Mouse (Mus musculus) intestine, postnatal 0 days (tissue): ENCODE measurements around the gene Nptxr. TPM values are rescaled to one million over a fixed set of nuclear protein-coding genes. Genes with fewer than 3 reads are reported as not detected.

ENCODE experiments used
- ATAC-seq: fragments of 200-750 bp; cut with Nextera tagmentation; 2 replicates; pipeline ENCODE4 v1.8.0; 2017; ENCODE audit warnings: mild to moderate bottlenecking, moderate TSS enrichment, moderate library complexity
- H3K27ac ChIP-seq: fragments of 300-500 bp; sonication (generic); 2 replicates; pipeline ENCODE4 v1.5.1; 2014; ENCODE audit warnings: mild to moderate bottlenecking, low read depth, low read length, moderate library complexity
- H3K27me3 ChIP-seq: fragments of 300-500 bp; sonication (generic); replicated peaks from 2 replicates; pipeline ENCODE4 v1.6.1; 2014; ENCODE audit warnings: low read length, mixed read lengths; ENCODE audit not compliant: control insufficient read depth, insufficient read depth
- H3K36me3 ChIP-seq: fragments of 300-500 bp; sonication (generic); 2 replicates; pipeline ENCODE4 v1.6.1; 2014; ENCODE audit warnings: mild to moderate bottlenecking, moderate library complexity; ENCODE audit not compliant: control insufficient read depth, insufficient read depth
- H3K4me1 ChIP-seq: fragments of 300-500 bp; sonication (generic); replicated peaks from 2 replicates; pipeline ENCODE4 v1.6.1; 2014; ENCODE audit warnings: antibody characterized with exemption, low read length, mixed read lengths; ENCODE audit not compliant: control insufficient read depth, insufficient read depth
- H3K4me2 ChIP-seq: fragments of 300-500 bp; sonication (generic); replicated peaks from 2 replicates; pipeline ENCODE4 v1.6.1; 2014; ENCODE audit warnings: low read depth, mild to moderate bottlenecking, moderate library complexity
- H3K4me3 ChIP-seq: fragments of 300-500 bp; sonication (generic); 2 replicates; pipeline ENCODE4 v1.5.1; 2014; ENCODE audit warnings: low read depth, low read length
- H3K9ac ChIP-seq: fragments of 300-500 bp; sonication (generic); 2 replicates; pipeline ENCODE4 v1.6.1; 2014; ENCODE audit warnings: mild to moderate bottlenecking, low read depth, low read length
- H3K9me3 ChIP-seq: fragments of 300-500 bp; sonication (generic); 2 replicates; pipeline ENCODE4 v1.6.1; 2016; ENCODE audit warnings: mixed run types; ENCODE audit not compliant: control insufficient read depth
- CTCF ChIP-seq: sonication (generic); IDR thresholded peaks from 2 replicates; pipeline ENCODE4 v1.5.1; 2016; ENCODE audit warnings: low read depth, mild to moderate bottlenecking, control low read depth, antibody characterized with exemption, moderate library complexity
- WGBS: fragments of 180-500 bp; shearing (Covaris S2); extraction: QIAGEN DNeasy Blood & Tissue Kit; methylation state at CpG from one replicate; pipeline ENCODE4 v1.1.7; 2014; 5-methylcytosine and 5-hydroxymethylcytosine counted together
- polyA plus RNA-seq: library from polyadenylated mRNA; unstranded; fragments of >200 nt; fragmentation: Nextera tagmentation; extraction: Ambion mirVana; gene quantifications from 2 replicates; pipeline ENCODE4 v1.2.1, GENCODE M21; 2015

Gene Nptxr
- polyA plus RNA-seq, 1 experiment from 2014 or later = 1.6 TPM

GRCm38 (mm10) chr15:79785056-79785455, 19.5 kb downstream of the Nptxr start:
- TF ChIP-seq CTCF = no peak
- Histone ChIP-seq H3K9me3 (no peaks in the 10 kb centered on the region), H3K4me1 (no peaks in the 10 kb centered on the region), H3K36me3 (no peaks in the 10 kb centered on the region), H3K27me3 (no peaks in the 10 kb centered on the region), H3K4me3 (no peak overlapping the region), H3K9ac (no peak overlapping the region), H3K27ac (no peak overlapping the region), H3K4me2 (no peak overlapping the region)
- WGBS = 56% methylated on average over 1 of the region's 1 CpGs
- no peak for ATAC-seq

GRCm38 (mm10) chr15:79777749-79778148, 26.8 kb downstream of the Nptxr start, which contains the start of gene Dnal4:
Gene Dnal4 (minus strand): TSS chr15:79777849.
- no peaks in the 10 kb centered on the region for H3K27me3 ChIP-seq
- H3K4me1 ChIP-seq = peaks cover 6% of the 10 kb centered on the region; the same call in 1 of the 2 replicates
- no peak for ATAC-seq
- no peak for TF ChIP-seq CTCF
- no peak within 1 kb of the TSS for H3K4me3 ChIP-seq
- H3K9ac ChIP-seq = no peak within 1 kb of the TSS
- no peak within 1 kb of the TSS for H3K27ac ChIP-seq
- H3K36me3 ChIP-seq = no peaks in the 10 kb centered on the region
- H3K9me3 ChIP-seq = no peaks in the 10 kb centered on the region
- H3K4me2 ChIP-seq = no peak within 1 kb of the TSS

DNA sequence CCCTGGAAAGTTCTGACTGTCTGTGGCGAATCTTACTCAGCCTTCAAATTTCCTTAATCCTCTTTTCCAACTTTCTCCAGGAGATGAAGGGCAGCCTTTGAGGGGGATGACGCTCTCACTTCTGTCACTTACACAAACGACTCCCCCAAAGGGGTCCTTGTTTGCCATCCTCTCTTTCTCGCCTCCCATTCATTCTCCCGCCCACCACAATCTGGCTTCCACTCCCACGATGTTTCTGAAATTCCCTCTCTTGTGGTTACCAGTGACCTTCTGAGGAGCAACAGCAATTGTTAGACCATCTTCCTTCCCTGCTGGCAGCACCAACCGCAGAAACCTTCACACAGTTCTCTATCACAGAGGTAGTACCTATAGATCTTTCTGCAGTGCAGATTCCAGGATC, 28.9 kb downstream of the Nptxr start:
- no peaks in the 10 kb centered on the region for H3K36me3 ChIP-seq
- ATAC-seq = no peak
- no peak for TF ChIP-seq CTCF
- no peak overlapping the region for H3K4me3 ChIP-seq
- no peak overlapping the region for H3K27ac ChIP-seq
- H3K4me1 ChIP-seq = peaks cover 6% of the 10 kb centered on the region; the same call in 1 of the 2 replicates
- WGBS = 61% methylated on average over 7 of the region's 7 CpGs
- no peaks in the 10 kb centered on the region for H3K9me3 ChIP-seq
- H3K9ac ChIP-seq = no peak overlapping the region
- H3K27me3 ChIP-seq = no peaks in the 10 kb centered on the region
- no peak overlapping the region for H3K4me2 ChIP-seq

- Histone ChIP-seq H3K27ac (peak overlapping the region; percentile 64), H3K27me3 (no peaks in the 10 kb centered on the region)
- WGBS = under 1% methylated on average over 50 of the region's 50 CpGs
Observed at GRCm38 (mm10) chr15:79774117-79775027, 30.2 kb downstream of the Nptxr start.

DNA sequence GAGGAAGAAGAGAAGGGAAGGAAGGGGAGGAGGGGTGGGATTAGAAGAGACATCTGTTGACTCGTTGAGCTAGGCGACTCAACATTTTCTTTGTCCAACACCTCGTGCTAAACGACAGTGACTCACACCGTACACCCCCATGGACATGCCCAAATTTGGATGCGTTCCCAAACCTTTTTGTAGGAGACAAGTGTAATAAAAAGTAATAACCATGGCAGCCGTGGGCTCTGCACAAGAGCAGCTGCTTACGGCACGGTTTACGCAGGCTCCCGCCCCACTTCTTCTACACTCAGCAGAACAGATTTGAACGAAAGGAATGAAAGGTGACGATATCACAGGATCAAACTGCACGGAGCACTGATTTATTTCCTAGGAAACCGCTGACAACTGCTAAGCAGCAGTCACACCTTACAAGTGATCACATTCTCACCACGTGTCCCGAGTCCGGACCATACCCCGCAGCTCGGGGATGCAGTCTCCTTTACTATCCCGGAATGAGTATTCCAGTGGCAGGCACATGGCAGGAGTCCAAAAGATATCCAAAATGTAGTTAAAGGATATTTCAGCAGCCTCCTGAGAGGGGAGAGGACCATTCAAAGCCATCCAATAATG, 33.8 kb downstream of the Nptxr start:
- peaks cover 6% of the 10 kb centered on the region; the same call in 1 of the 2 replicates for H3K4me1 ChIP-seq
- TF ChIP-seq CTCF = no peak
- H3K9ac ChIP-seq = no peak overlapping the region
- H3K27me3 ChIP-seq = no peaks in the 10 kb centered on the region
- no peak for ATAC-seq
- H3K4me3 ChIP-seq = no peak overlapping the region
- no peak overlapping the region for H3K4me2 ChIP-seq
- no peak overlapping the region for H3K27ac ChIP-seq
- no peaks in the 10 kb centered on the region for H3K9me3 ChIP-seq
- no peaks in the 10 kb centered on the region for H3K36me3 ChIP-seq
- 64% methylated on average over 21 of the region's 21 CpGs for WGBS

More at GRCm38 (mm10) chr15:79774117-79775027, 30.2 kb downstream of the Nptxr start:
- H3K4me1 ChIP-seq = peaks cover 6% of the 10 kb centered on the region; the same call in 1 of the 2 replicates
- peak overlapping the region; percentile 89 for H3K4me3 ChIP-seq
- no peaks in the 10 kb centered on the region for H3K36me3 ChIP-seq
- ATAC-seq = peak; percentile 98
- H3K4me2 ChIP-seq = peak overlapping the region; percentile 83
- peak overlapping the region; percentile 78 for H3K9ac ChIP-seq
- no peaks in the 10 kb centered on the region for H3K9me3 ChIP-seq
- TF ChIP-seq CTCF = no peak

DNA sequence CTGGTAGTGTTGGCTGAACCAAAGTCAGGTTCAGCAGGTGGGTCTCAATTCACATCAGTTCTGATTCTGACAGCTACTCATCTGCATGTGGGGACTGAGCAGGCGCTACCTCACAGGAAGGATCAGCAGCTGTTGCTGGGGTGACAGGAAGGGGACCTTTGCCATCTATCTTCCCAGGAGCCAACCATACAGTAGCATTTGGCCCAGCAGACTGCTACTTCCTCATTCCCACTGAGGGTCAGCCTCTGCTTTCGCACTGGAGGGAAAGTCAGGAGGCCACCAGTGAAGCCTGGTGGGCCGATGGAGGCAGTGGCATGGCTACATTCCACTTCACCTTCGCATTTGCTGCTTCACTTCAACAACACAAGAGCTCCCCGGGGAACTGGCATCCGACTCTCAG, 36.3 kb downstream of the Nptxr start:
- H3K27ac ChIP-seq = no peak overlapping the region
- H3K9me3 ChIP-seq = no peaks in the 10 kb centered on the region
- no peaks in the 10 kb centered on the region for H3K4me1 ChIP-seq
- no peak for TF ChIP-seq CTCF
- H3K4me2 ChIP-seq = no peak overlapping the region
- no peak for ATAC-seq
- H3K27me3 ChIP-seq = no peaks in the 10 kb centered on the region
- no peak overlapping the region for H3K4me3 ChIP-seq
- WGBS = 77% methylated on average over 6 of the region's 6 CpGs
- H3K36me3 ChIP-seq = peaks cover 4% of the 10 kb centered on the region; the same call in 1 of the 2 replicates
- H3K9ac ChIP-seq = no peak overlapping the region
